Mouse (Mus musculus): Measurements from ENCODE around the gene Tbc1d8. TPM values are rescaled to one million over a fixed set of nuclear protein-coding genes. Genes with fewer than 3 reads are reported as not detected.
A peak's percentile ranks its signal among the peaks of the same experiment; 100 is the strongest.

Gene Tbc1d8
- total and polyA plus RNA-seq, 3 experiments = 1.5 to 2.4 TPM; not detected in 1

- no peak overlapping the region for H3K27ac ChIP-seq (ENCODE audit: control insufficient read depth, low read depth, low read length)
- peak; percentile 19 for DNase-seq (ENCODE audit: low read depth, low spot score)
- no peaks in the 10 kb centered on the region for H3K36me3 ChIP-seq (ENCODE audit: control insufficient read depth in 1 of 2, insufficient read depth in 2 of 2, low read length in 2 of 2)
- H3K27me3 ChIP-seq (ENCODE audit: control insufficient read depth in 1 of 2, insufficient read depth in 2 of 2, low read length in 2 of 2) = peaks cover 0 to 3% of the 10 kb centered on the region in 2 experiments; a peak in 2 of 4 replicates
- TF ChIP-seq GABPA (IDR thresholded peaks at IDR 0.05; ENCODE audit: low read depth, low read length) (no peak), ETS1 (IDR thresholded peaks at IDR 0.05; ENCODE audit: low read depth, low read length) (peak; percentile 32; the same call in 1 of the 2 replicates), CHD2 (IDR thresholded peaks at IDR 0.05; ENCODE audit: low read length) (no peak), CTCF (IDR thresholded peaks at IDR 0.05 in 2 of 3, conservative IDR thresholded peaks at IDR 0.05 in 1 of 3; ENCODE audit: control insufficient read depth in 1 of 3, insufficient read depth in 1 of 3, low read depth in 2 of 3, low read length in 3 of 3, poor library complexity in 1 of 3, severe bottlenecking in 1 of 3) (no peak), MAX (IDR thresholded peaks at IDR 0.05; ENCODE audit: low read length) (no peak)
- no peak overlapping the region for H3K4me3 ChIP-seq (ENCODE audit: control insufficient read depth in 1 of 2, insufficient read depth in 1 of 2, low read depth in 2 of 2, low read length in 2 of 2)
- no peaks in the 10 kb centered on the region for H3K4me1 ChIP-seq (ENCODE audit: control insufficient read depth in 1 of 2, insufficient read depth in 2 of 2, low read length in 2 of 2)
- no peaks in the 10 kb centered on the region for H3K79me2 ChIP-seq (ENCODE audit: control insufficient read depth, insufficient read depth, low read length, poor library complexity)
- no peak overlapping the region for H3K9ac ChIP-seq (ENCODE audit: control insufficient read depth, low read depth, low read length, poor library complexity, severe bottlenecking)
- no peaks in the 10 kb centered on the region for H3K9me3 ChIP-seq (replicated peaks; ENCODE audit: insufficient read depth, low read length)
Observed at GRCm38 (mm10) chr1:39349001-39349400, 129.6 kb downstream of the Tbc1d8 start.

GRCm38 (mm10) chr1:39344981-39345600, 133.5 kb downstream of the Tbc1d8 start:
- Histone ChIP-seq H3K27ac (ENCODE audit: control insufficient read depth, low read depth, low read length) (no peak overlapping the region), H3K36me3 (ENCODE audit: control insufficient read depth in 1 of 2, insufficient read depth in 2 of 2, low read length in 2 of 2) (peaks cover 0 to 4% of the 10 kb centered on the region in 2 experiments; a peak in 2 of 4 replicates), H3K79me2 (ENCODE audit: control insufficient read depth, insufficient read depth, low read length, poor library complexity) (no peaks in the 10 kb centered on the region), H3K4me3 (ENCODE audit: control insufficient read depth in 1 of 2, insufficient read depth in 1 of 2, low read depth in 2 of 2, low read length in 2 of 2) (no peak overlapping the region), H3K4me1 (ENCODE audit: control insufficient read depth in 1 of 2, insufficient read depth in 2 of 2, low read length in 2 of 2) (peaks cover 0 to 4% of the 10 kb centered on the region in 2 experiments; a peak in 2 of 4 replicates), H3K9ac (ENCODE audit: control insufficient read depth, low read depth, low read length, poor library complexity, severe bottlenecking) (no peak overlapping the region), H3K9me3 (replicated peaks; ENCODE audit: insufficient read depth, low read length) (no peaks in the 10 kb centered on the region), H3K27me3 (ENCODE audit: control insufficient read depth in 1 of 2, insufficient read depth in 2 of 2, low read length in 2 of 2) (peaks cover 0 to 3% of the 10 kb centered on the region in 2 experiments; a peak in 2 of 4 replicates)
- no peak for TF ChIP-seq USF2 (IDR thresholded peaks at IDR 0.05; ENCODE audit: borderline replicate concordance in 1 of 2, insufficient read depth in 1 of 2, low read depth in 1 of 2, low read length in 2 of 2)
- TF ChIP-seq CTCF (IDR thresholded peaks at IDR 0.05 in 2 of 3, conservative IDR thresholded peaks at IDR 0.05 in 1 of 3; ENCODE audit: control insufficient read depth in 1 of 3, insufficient read depth in 1 of 3, low read depth in 2 of 3, low read length in 3 of 3, poor library complexity in 1 of 3, severe bottlenecking in 1 of 3) = no peak
- DNase-seq (ENCODE audit: low read depth, low spot score) = no peak

- TF ChIP-seq MYC (IDR thresholded peaks at IDR 0.05; ENCODE audit: low read depth, low read length) (no peak), HCFC1 (IDR thresholded peaks at IDR 0.05; ENCODE audit: low read depth, low read length) (no peak), TBP (IDR thresholded peaks at IDR 0.05; ENCODE audit: low read depth, low read length) (no peak), UBTF (IDR thresholded peaks at IDR 0.05; ENCODE audit: borderline replicate concordance, insufficient read depth, low read depth, low read length) (no peak), TCF12 (IDR thresholded peaks at IDR 0.05; ENCODE audit: low read depth, low read length) (no peak), TAL1 (IDR thresholded peaks at IDR 0.05; ENCODE audit: low read length) (no peak), USF2 (IDR thresholded peaks at IDR 0.05; ENCODE audit: borderline replicate concordance in 1 of 2, insufficient read depth in 1 of 2, low read depth in 1 of 2, low read length in 2 of 2) (no peak)
- H3K9me3 ChIP-seq (replicated peaks; ENCODE audit: insufficient read depth, low read length) = no peaks in the 10 kb centered on the region
- H3K4me3 ChIP-seq (ENCODE audit: control insufficient read depth in 1 of 2, insufficient read depth in 1 of 2, low read depth in 2 of 2, low read length in 2 of 2) = no peak overlapping the region
- peaks cover 0 to 7% of the 10 kb centered on the region in 2 experiments; a peak in 2 of 4 replicates for H3K4me1 ChIP-seq (ENCODE audit: control insufficient read depth in 1 of 2, insufficient read depth in 2 of 2, low read length in 2 of 2)
- H3K27me3 ChIP-seq (ENCODE audit: control insufficient read depth in 1 of 2, insufficient read depth in 2 of 2, low read length in 2 of 2) = peaks cover 2 to 3% of the 10 kb centered on the region in 2 experiments; a peak in 3 of 4 replicates
- peaks cover 0 to 7% of the 10 kb centered on the region in 2 experiments; a peak in 2 of 4 replicates for H3K36me3 ChIP-seq (ENCODE audit: control insufficient read depth in 1 of 2, insufficient read depth in 2 of 2, low read length in 2 of 2)
- DNase-seq (ENCODE audit: low read depth, low spot score) = no peak
- no peak overlapping the region for H3K9ac ChIP-seq (ENCODE audit: control insufficient read depth, low read depth, low read length, poor library complexity, severe bottlenecking)
- H3K79me2 ChIP-seq (ENCODE audit: control insufficient read depth, insufficient read depth, low read length, poor library complexity) = no peaks in the 10 kb centered on the region
- no peak overlapping the region for H3K27ac ChIP-seq (ENCODE audit: control insufficient read depth, low read depth, low read length)
Observed at GRCm38 (mm10) chr1:39343242-39343641, 135.3 kb downstream of the Tbc1d8 start.
